Mouse (Mus musculus): Measurements from ENCODE around the gene Nxf1.
"Not testable (repeated sequence)": the region's sequence is repeated elsewhere in the genome, so short reads cannot be mapped to it uniquely, and the experiment has no call there.

Nxf1 gene

DNA sequence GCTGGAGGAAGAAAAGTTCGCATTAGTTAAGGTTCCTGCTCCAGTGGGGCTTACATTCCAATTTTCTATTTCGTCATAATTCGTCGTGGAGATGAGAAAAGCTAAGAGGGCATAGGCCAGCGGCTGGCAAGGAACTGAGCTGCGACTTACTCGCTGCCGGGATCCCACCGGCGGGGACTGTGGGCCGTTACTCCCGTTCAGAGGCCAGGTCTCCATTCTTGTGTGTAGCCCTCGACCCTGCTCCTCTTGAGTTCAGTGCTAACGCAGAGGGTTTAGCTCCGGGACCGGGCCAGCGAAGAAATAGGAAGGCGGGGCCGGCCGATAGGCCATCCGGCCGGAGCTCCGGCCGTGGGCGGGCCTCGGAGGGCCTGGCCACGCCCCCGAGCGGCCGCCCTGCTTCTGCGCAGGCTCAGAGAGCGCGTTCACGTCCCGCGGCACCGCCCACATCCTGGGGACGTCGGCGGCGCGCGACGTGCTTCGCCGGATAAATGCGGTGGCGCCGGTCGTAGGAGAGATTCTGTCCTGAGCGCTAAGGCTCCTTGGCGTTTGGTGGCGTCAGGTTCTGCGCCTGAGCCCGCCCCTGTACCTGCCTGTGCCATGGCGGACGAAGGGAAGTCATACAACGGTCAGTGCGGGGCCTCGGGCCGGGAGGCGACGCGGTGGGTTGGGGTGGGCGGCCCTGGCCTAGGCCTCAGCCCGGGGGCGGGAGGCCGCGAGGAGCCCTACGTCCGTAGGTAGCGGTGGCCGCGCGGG is at the start of gene Nxf1:
Nxf1 (plus strand) TSS at position 439 of the 753 bp plus-strand sequence.
- peak; percentile 95 for DNase-seq

DNA sequence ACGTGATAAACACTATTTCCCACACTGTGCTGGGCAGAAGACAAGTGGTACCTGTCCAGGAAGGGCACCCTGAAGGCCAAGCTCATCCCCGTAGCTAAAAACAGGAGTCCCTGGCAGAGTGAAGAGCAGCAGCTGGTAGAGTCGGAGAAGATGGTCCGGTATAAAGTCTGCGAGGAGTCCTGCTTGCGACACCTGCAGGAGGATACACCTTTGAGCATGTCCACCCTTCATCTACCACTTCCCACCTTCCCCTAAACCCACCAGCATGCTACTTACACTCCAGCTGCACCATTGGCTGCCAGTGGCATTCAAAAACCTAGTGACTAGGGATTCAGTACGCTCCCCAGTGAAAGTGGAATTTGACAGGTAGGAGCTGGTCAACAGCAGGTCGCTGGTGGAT is 47.9 kb upstream of the Nxf1 start:
- no peak for DNase-seq

DNA sequence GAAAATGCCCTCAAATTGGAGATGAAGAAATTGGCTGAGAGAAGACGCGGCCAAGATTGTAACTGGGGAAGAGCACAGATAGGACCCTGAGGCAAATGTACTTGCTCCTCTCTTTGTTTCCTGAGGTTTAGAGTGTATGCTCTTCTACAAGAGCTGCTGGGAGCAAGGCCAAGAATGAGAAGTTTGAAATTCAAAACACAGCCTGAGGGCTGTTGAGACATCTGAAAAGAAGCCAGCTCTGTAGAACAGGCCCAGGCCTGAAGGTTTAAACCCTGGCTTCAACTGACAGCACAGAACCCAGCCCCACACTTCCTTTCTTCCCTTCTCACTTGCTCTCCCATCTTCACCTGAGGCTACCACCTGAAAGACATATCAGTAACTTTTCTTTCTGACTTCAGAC is 46.8 kb upstream of the Nxf1 start:
- DNase-seq, result no peak

DNA sequence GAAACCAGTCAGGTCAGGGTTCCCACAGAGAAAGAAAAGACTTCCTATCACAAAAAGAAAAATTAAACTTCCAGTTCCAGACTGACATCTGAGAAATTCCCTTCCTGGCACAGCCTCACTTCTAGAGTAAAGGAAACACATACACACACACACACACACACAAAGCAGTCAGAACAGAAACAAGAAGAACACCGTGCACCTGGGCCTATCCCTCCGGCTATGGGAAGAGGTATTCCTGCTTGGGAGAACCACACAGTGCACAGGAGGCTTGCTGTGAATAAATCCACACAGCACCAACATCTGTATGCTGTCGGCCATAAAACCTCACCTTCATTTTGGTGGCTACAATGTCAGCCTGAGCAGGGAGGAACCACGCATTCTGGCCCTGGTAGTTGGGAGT is 45.4 kb upstream of the Nxf1 start:
- no peak for DNase-seq

DNA sequence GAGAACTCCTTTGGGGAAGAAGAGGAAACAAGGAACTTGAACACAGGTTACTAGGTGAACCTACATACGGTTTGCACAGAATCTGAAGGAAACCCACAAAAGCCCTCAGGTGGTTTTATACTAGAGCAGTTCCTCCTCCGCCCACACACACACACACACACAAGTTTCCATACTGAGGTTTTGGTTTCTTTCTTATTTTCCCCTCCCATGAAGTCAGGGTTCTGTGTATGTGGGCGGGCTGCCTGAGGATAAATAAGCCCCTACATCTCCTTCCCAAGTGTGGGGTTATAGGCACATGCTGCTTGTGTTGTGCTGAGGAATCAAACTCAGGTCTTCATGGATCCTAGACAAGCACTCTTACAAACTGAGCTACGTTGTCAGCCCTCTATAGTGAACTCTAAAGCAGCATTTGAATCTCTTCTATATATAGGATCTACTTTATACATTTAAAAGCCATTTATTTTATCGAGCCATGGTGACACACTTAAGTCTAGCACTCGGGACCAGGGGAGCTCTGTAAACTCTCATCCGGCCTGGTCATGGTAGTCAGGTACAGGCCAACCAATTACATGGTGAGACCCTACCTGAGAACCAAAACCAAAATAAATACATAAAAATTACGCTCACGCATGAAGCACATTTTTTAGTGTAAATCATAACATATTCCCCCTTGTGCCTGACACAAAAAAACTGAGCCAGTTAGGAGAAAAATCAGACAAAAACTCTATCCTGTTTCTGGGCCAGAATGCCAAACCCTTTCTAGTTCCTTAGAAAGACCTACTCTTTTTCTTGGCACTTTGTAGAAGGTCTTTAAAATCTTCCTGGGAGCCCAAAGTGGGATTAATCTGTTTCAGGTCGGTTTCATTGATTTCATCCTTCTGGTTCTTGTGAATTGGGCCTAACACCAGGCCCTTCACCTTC is 44.7 kb upstream of the Nxf1 start:
- no peak for DNase-seq

DNA sequence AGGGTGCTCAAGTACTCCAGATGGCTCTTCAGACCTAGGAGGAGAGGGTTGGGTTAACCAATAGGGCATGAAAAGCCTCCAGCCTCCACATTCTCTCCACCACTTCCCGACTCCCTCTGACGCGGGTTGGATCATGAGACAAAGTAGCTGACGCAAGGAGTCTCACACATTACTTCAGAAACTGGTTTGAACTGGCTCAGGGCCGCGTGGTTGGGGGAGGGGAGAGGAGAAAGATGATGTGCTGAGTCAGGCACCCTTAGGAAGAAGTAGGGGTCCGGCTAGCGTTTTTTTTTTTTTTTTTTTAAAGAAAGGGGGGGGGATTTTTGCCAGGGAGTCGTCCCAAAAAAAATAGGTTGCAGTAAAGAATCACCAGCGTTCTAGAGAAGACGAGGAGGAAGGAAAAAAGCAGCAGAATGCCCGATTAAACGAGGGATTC is 44.0 kb upstream of the Nxf1 start:
- DNase-seq, result peak; percentile 88

DNA sequence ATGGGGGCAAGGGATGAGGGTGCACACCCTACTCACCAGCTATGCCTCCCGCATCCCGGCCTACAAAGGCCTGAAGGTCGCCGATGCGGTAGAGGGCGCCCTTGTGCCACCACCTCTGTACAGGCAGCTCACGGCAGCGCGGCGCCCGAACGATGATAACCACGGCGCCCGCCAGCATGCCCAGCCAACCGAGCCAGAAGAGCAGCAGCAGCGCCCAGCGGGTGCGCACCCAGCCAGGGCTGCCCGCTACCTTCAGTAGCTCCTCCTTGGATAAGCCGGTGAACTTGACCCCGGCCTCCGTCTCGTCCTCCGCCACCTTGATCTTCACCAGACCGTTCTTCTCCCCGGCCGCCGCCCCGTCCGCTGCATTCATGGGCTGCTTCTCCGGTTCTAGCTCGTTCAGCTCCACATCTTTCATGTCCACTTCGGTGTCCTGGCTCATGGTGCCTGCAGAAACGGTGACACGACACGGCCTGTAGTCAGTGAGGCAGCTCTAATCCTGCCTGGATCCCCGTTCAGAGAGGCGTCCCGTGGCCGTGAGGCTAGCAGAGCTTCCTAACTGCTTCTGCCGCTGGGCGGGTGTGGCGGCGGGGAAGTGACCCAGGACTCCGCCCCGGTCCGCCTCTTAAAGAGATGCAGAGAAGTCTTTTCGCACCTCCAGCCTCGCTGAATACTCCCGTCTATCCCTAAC is 43.4 kb upstream of the Nxf1 start:
- DNase-seq, result peak; percentile 93

DNA sequence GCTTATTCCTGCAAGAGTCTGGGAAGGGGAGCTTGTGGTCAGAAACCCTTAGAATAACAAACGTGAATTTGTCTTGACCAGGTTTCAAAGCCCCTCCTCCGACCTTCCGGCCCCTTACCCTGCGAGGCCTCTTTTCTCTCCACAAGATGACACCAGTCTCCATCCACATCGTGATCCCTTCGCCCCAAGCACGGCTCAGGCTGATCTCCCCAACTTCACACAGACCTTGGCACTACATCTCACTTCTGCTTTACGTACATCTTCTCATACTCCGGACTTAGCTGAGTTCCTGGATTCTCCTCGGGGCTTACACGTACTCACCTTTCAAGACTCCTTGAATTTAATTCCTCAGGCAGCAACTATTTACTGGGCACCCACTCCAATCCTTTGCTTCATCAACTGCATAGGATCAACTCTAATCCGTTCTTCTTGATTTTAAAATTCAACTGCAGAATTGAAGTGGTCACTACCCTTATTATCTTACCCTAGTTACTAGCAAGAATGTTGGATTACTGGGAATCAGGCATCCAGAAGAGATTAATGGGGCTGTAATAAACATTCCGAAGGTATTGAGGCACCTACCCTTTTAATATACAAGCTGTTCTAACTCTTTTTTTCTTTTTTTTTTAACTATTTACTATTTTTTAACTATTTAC is 42.7 kb upstream of the Nxf1 start:
- DNase-seq, result no peak

DNA sequence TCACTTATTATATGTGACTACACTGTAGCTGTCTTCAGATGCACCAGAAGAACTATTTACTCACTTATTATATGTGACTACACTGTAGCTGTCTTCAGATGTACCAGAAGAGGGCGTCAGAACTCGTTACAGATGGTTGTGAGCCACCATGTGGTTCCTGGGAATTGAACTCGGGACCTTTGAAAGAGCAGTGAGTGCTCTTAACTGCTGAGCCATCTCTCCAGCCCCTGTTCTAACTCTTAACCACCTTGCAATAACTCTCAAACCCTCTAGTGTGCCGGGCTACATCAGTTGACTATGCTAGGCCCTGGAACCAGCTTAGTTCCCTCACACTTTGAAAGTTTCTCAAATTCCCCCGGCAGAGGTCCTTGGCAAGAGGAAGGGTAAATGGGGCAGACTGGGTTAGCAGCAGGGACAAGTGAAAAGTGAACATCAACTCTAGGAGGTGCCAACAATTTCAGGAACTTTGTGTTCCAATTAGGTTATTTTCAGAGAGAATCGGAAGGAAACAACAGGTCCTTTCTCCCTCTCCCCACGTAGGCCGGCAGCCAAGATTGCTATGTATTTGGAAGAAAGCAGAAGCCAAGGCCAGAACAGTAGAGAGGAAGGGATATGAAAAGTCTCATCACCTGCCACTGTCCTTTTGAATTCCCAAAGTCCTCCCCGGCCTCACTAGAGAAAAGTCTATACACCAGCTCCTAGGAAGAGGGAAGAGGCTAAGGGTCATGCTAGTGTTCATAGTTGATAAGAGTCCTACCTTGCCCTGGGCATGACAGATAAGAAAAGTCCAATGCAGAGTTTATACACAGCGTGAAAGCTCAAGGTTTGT is 42.0 kb upstream of the Nxf1 start:
- DNase-seq, result no peak

DNA sequence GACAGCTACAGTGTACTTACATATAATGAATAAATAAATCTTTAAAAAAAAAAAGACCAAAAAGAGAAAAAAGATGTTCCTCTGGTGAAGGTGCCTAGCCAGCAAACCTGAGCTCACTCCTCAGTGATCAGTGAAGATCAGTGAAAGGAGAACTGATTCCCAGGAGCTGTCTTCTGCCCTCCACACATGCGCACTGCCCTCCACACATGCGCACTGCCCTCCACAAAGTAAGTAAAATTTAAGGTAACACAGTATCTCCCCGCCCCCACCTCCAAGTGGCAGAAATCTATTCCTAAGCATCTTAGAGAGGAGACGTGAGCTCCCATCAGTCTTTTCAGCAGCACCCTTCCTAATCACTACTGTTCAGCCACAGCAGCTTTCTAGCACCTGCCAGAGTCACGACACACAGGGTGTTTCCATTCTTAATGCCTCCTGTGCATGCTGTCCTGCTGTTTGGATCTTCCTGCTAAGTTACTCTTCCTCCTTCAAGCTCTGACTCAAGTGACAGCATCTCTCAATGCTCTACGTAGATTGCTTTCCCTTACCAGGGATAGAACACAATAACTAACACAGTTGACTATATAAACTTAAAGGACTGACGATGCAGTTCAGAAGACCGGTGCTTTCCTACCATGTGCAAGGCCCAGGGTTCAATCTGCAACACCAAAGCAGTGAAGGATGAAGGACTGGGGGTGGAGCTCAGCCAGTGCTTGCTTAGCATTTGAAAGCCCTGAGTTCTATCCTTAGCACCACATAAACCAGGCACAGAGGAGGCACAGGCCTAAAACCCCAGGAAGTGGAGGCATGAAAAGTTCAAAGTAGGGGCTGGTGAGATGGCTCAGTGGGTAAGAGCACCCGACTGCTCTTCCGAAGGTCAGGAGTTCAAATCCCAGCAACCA is 40.8 kb upstream of the Nxf1 start:
- no peak for DNase-seq

DNA sequence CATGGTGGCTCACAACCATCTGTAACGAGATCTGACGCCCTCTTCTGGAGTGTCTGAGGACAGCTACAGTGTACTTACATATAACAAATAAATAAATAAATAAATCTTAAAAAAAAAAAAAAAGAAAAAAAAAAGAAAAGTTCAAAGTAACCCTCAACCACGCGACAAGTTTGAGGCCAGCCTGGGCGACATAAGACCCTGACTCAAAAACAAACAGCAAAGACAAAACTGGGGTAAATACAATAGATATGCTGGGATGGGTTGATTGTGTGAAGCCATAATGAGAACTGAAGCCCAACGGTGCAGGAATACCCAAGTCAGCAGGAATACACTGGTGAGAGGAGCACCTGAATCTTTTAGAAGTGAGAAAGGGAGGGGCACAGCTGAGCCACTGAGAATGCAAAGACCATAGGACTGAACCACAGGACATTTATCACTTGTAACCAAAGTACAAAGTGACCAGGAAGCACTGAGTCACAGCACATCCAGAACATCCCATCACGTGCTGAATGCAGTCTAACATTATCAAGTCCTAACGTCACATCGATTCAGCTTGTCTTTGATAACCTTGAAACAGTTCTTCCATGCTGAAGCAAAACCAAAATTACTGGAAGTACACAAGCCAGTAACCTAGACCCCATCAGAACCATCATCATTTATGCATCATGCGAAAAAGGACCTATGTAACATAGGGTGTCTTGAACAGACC is 40.0 kb upstream of the Nxf1 start:
- no peak for DNase-seq

DNA sequence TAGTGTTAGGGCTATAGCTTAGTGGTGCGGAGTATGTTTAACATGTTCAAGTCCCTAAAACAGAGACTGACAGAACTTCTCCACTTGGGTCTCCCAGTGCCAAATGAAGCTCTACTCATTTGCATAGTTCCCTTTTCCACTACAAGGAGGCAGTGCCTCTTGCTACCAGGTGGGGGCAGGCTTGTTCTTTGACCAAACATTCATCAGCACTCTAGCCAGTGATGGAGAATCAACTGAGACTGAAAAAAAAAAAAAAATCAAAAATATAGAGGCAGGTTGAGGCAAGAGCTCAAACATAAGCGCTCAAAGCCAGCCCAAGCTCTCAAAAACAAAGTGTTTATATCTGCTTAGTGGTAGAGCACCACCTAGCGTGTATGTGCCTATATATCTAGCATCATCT is 38.5 kb upstream of the Nxf1 start:
- DNase-seq, result peak; percentile 85

DNA sequence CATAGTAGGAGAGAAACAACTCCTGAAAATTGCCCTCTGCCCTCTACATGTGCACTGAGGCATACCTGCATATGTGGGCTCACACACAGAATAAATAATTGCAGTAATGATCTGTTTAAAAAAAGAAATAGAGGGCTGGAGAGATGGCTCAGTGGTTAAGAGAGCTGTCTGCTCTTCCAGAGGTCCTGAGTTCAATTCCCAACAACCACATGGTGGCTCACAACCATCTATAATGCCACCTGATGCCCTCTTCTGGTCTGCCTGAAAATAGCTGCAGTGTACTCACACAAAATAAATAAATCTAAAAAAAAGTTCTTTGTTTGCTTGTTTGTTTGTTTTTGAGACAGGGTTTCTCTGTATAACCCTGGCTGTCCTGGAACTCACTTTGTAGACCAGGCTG is 37.8 kb upstream of the Nxf1 start:
- DNase-seq, result not testable (repeated sequence)

DNA sequence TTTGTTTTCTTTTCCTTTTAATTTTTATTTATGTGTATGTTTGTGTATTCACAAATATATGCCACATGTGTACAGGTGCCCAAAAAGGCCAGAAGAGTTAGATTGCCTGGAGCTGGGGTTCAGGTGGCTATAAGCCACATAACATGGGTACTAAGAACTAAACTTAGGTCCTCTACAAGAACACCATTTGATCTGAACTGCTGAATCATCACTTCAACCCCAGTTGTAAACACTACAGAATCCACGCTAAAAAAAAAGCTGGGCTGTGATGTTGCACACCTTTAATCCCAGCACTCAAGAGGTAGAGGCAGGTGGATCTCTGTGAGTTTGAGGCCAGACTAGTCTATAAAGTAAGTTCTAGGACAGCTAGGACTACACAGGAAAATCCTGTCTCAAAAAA is 35.5 kb upstream of the Nxf1 start:
- no peak for DNase-seq

DNA sequence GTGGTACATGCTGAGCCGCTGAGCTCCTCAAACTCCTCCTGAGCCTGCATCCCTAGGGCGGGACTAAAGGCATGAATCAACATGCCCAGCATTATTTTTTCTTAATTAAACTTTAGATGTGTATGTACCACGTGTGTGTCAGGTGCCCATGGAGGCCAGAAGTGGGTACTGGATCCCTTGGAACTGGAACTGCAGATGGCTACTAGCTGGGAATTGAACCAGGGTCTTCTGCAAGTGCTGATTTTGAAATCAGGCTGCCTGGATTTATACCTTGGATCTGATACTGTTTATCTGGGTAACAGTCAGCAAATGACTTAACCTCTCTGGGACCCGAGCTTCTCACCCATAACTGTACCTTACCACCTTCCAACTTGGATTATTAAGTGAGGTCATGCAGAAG is 34.9 kb upstream of the Nxf1 start:
- no peak for DNase-seq

DNA sequence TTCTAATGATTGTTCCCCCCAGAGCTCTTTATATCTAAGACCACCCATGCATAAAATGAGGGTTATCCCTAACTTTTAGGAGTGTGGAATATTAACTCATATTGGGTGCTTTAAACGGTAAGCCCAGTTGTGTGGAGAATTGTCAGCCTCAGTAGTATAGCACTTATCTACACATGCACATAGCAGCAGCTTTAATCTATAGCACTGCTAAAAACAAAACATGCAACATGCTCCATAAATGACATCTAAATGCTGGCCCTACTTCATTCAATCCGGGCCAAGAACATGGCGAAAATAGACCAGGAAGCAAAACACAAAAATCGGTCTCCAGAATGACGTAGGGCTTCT is 34.3 kb upstream of the Nxf1 start:
- no peak for DNase-seq

DNA sequence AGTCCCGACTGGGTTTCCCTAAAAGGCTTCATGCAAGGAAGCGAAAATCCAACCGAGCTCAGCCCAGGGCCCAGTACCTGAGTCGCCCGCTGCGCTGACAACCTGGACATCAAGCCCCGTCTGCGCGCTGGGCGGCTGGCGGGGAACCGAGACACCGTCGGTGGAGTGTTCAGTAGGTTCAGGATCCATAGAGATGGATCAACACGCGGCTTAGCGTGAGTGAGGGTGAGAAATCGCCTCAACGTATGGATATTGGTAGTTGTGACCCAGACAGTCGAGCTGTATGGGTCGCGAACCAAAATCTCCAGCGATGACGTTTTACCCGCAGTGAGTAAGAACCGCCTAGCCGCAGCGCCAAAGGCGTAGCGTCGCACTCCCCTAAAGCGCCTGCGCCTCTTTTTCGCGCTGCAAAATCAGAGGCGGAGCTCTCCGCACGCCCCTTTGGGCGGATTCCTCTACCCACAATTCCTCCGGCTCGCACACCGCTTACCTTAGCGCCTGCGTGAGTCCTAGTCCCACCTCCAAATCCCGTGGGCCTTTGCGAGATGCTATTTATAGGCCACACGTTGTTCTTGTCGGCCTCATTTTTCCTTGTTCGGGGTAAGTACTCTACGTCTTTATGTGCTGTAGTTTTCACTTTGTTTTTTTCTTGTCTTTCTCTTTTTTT is 33.8 kb upstream of the Nxf1 start, which contains the start of gene Slc3a2:
Slc3a2 (minus strand) TSS at position 463 of the 667 bp plus-strand sequence.
- peak; percentile 99 for DNase-seq

DNA sequence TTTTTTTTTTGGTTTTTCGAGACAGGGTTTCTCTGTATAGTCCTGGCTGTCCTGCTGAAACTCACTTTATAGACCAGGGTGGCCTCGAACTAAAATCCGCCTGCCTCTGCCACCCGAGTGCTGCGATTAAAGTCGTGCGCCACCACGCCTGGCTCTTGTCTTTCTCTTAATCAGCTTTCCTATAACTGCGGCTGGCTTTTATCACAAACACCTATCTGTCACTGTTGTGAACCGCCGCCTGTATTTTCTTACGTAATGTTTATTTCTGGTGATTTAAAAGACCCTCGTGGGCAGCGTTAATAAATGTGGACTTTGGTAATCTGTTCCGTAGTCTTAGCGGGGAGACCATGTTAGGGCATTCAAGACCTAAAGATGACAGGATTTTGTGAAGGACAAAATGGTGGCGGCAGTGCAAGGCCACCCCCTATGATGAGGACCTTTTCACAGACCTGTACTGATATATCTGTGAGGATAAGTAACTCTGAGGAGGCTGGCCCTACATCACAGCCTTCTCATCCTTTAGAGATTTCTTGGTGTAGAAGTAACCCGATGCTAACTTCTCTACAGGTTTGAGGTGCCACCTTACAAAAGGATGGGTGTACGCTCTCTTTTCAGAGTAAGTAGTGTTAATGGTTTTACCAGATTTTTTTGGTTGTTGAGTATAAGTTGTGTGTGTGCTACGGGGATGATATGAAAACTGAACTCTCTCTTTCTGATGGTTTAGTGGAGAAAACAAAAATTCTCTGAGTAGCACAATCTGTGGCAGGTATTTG is 33.1 kb upstream of the Nxf1 start:
- DNase-seq, result peak; percentile 48

DNA sequence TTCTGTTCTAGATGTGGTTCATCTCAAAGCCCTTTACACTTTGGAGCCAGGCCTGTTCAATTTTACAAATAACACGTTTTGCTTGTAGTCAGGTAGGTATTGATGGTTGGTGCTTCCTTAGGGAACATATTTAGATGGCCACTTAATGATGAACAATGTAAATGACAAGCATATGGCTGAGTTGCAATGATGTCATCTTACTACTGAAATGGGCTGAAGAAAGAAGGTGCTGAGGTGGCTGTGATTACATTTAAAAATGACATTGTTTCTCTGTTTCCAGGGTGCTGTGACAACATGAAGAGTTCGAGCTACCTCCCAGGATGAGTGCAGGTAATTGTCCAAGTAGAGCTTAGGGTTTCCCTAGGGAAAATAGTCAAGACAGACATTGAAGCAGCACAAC is 32.5 kb upstream of the Nxf1 start:
- no peak for DNase-seq

All from retina, postnatal 1 day (tissue).